Mouse (Mus musculus) adrenal gland, adult 8-10 months (tissue): ENCODE results near the gene Notch2. TPM values are rescaled to one million over a fixed set of nuclear protein-coding genes. Genes with fewer than 3 reads are reported as not detected.

ENCODE experiments used
- DNase-seq: peaks from one replicate; pipeline ENCODE4 v3.0.0; 2022
- total RNA-seq, 4 experiments: library from RNA; stranded (reverse); gene quantifications; 2 replicates each; pipeline ENCODE4 v1.2.4; 2022

Gene Notch2
- total RNA-seq, 4 experiments from 2014 or later, result 73.6 to 99.3 (median 77.1) TPM

DNA sequence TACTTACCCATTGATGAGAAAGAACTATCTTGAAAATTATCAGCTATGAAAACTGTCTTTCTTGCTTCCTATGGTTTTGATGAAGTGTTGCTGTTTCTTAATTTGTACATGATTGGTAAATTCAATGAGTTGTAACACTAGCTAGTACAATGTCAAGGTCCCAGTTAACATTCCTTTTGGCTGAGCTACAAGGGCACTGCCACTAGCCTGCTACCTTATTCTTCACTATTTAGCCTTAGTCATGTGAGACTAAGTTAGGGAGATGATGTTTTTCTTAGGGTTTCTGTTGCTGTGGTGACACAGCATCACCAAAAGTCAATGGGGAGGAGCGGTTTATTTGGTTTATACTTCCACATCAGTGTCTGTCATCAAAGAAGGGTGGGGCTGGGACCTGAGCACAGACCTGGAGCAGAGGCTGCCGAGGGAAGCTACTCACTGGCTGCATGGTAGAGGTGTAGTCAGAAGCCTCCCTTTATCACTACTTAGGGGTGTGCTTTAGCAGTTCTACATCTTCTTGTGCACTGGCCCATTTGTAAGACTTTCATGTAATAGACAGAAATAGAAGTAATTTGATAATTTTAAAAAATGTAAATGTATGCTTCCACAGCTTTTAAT is 66.4 kb downstream of the Notch2 start:
- DNase-seq, result no peak

- DNase-seq, result no peak
These were observed 67.3 kb downstream of the Notch2 start for GRCm38 (mm10) chr3:98080630-98081029.

DNA sequence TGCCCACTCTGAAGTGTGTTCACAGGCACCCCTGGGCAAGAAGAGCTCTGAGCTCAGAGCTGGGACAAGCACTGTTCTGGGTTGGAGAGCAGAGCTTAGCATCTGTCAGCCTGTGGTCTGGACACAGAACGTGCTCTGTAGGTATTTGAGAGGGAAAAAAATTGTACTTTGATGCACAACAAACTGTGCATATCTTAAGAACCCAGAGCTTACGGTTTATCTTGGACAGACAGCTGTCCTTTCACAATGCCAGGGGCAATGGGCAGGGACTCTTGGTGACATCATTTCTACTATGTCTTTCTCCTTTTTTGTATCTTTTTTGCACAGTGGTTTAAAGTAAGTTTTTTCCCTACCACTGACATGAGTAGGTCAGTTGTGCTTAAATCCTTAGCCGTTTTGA is 68.9 kb downstream of the Notch2 start:
- no peak for DNase-seq

GRCm38 (mm10) chr3:98082972-98083371 is 69.6 kb downstream of the Notch2 start:
- no peak for DNase-seq

- no peak for DNase-seq
These were observed 70.8 kb downstream of the Notch2 start for GRCm38 (mm10) chr3:98084061-98084655.

DNA sequence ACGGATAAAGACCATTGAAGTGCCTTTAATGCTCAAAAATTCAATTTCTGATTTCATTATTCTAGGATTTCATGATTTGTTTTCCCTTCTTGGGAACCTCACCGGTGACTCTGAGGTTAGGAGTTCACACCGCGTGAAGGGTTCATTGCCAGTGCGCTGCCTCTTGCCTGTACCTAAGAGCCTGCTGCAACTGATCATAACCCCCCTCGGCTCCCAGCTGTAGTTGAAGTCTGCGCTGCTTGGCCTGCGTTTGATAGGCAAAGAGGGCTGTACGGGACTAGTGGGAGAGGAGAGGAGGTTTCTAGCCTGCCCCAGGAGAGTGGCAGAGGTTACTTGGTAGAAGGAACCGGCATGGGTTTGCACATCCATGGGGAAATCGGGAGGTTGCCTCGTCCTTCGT is 71.5 kb downstream of the Notch2 start:
- DNase-seq, result no peak

DNA sequence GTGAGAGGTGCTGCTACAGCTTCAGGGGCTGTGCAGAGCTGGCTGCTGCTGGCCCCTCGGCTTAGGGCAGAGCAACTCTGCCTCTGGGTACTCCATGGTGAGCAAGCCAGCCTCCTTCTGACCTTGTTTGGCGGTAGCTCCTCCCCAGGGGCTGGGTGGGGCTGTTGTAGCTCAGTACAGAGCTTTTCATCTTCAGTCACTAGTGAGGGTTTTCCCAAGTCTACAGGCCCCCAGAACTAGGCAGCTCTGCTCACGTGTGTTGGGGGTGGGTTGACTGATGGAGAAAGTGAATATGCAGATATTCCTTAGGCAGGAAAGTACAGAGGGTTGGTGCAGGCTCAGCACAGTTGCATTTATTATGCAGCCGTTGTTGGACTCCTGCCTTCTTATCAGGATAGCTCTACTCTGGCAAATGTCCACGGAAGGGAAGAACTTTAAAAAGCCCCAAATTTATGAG is 72.5 kb downstream of the Notch2 start:
- DNase-seq, result no peak

GRCm38 (mm10) chr3:98086441-98086840 is 73.1 kb downstream of the Notch2 start:
- DNase-seq, result no peak

DNA sequence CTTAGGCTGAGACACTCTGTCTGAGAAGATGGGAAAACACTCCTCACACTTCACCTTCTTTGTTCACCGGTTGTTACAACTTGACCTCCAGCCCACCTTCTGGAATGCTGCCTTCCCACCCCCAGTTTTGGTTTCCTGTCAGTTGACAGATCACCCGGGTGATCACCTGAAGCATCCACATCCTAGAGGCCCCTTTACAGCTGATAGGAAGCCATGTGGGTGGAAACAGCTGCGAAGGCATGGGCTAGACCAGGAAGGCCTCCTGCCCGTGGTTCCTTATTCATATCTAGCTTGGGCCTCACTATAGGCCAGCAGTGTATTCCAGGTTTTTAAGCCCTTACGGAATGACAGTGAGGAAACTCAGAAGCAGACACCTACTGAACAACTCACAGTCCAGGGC is 73.5 kb downstream of the Notch2 start:
- DNase-seq, result no peak

- DNase-seq, result no peak
These were observed 74.2 kb downstream of the Notch2 start for GRCm38 (mm10) chr3:98087551-98087950.

GRCm38 (mm10) chr3:98089702-98090101 is 76.4 kb downstream of the Notch2 start:
- no peak for DNase-seq

DNA sequence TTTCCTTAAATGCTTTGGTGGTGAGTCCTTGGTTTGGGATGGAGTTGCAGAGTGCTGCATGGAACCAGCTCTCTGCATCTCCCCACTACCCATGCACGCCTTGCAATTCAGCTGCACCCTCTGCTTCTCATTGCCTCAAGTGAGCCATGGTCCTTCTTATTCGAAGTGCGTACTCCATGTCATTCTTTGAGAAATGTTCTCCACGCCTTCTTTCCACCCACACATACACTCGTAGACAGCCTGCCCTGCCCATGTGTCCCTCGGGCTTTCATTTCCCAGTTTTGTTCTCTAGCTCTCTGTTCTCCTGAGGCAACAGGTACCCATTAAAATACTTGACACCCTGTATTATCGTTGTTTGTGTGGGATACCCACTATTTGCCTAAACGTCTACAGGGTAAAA is 76.8 kb downstream of the Notch2 start:
- DNase-seq, result no peak

GRCm38 (mm10) chr3:98092680-98093370 is 79.5 kb downstream of the Notch2 start:
- DNase-seq, result no peak

GRCm38 (mm10) chr3:98093954-98094353 is 80.6 kb downstream of the Notch2 start:
- DNase-seq, result no peak

DNA sequence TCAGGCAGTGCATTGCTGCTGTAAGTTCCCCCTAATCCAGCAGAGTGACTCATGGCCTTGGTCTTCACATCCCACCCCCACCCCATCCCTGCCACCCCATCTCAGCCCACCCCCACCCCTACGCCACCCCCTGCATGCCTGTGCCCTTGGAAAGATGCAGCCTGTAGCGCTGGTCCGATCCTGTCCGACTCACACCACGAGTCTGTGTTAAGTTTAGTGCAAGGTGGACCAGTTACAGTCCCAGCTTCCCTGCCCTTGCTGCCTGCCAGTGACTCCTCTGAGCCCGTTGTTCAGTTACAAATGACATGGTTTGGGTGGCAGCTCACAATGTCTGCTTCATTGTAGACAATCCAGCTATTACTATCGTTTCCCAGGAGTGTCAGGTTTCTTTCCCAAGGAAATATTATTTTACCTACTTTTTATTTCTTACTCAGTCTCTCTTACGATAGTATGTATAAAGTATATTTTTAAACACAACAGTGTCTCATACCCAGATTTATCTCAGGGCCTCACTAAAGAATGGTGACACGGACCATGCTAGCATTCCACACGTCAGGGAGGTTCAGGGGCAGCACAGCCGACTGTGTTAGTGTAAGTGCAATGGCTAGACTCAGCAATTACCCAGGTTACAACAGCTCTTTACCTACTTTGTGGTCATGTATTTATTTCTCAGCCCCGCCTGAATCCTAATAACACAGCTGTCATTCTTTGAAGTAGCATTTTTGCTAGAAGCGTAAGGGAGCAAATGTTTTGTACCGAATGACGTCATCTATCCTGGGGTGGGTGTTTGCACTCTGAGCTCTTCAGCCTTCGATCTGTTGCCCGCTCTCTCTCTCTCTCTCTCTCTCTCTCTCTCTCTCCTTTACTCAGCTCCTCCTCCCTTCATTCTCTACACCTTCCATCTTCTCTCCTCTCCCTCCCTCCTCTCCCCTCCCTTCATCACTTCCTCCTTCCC is 81.6 kb downstream of the Notch2 start:
- no peak for DNase-seq

DNA sequence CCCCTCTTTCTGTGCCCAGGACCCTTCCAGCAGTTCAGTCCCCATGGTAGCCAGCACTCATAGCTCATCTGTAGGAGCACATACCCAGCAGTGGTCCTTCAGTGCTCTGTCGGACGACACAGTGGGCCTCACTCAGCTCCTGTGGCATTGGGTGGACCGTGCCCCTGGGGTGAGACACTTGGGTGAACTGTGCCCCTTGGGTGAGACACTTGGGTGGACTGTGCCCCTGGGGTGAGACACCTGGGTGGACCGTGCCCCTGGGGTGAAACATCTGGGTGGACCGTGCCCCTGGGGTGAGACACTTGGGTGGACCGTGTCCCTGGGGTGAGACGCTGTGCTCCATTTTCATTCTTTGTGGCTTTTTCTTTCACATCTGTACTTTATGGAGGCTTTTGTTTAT is 83.7 kb downstream of the Notch2 start:
- DNase-seq, result no peak

GRCm38 (mm10) chr3:98098676-98099075 is 85.3 kb downstream of the Notch2 start:
- no peak for DNase-seq

DNA sequence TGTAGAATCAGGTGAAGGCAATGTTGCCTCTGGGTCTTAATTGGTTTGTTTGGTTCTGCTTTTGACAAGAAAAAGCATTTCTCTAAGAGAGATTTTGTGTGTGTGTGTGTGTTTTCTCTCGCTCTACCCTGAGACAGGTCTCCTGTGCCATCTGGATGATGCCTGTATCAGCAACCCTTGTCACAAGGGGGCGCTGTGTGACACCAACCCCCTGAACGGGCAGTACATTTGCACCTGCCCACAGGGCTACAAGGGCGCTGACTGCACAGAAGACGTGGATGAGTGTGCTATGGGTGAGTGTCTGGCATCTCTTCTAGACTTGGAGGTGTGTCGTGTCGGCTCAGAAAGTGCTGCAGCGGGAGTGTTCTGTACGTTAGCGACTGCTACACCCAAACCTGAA is 86.0 kb downstream of the Notch2 start:
- DNase-seq, result no peak

GRCm38 (mm10) chr3:98101541-98101940 is 88.2 kb downstream of the Notch2 start:
- DNase-seq, result no peak

DNA sequence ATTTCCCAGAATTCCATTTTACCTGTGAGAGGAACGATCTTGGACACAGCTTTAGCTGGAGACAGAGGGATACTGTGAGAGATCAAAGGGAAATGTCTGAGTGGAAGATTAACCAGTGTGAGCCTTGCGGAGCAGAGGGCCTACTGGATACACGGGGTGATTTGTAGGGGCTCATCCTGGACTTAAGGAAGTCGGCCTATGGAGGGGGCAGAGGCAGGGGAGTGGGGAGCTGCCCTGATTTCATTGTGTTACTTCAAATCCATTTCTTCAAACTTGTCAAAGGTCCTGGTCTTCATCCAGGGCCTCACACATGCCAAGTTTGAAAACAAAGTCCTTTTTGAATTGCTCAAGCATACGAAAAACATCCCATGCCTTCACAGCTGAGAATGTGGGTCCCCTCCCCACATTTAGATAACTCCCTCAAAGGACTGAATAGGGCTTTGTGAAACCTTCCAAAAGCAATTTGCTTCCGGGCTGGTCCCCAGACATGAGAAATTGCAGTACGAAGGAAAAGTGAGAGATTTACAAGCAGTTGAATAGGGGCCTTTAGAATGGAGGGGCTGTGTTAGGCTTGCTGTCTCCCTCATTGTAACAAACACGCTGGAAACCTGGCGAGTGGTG is 91.6 kb downstream of the Notch2 start:
- no peak for DNase-seq

- no peak for DNase-seq
These were observed 92.2 kb downstream of the Notch2 start for GRCm38 (mm10) chr3:98105496-98105895.

DNA sequence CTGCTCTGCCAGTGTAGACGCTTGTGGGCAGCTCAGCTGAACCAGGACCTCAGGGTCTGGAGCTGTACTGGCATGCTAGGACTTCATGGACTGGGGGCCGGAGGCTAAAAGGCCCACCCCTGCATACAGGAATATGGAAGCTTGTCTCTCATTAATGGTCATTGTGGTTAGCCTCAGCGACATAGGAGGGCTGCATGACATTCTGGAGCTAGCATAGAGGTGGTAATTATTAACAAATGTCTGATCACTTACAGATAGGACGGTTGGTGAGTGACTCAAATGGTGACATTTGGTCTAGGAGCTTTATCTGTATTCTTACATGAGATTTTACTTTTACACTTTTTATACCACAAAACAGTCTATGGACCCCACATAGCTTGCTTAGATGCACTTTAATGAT is 92.8 kb downstream of the Notch2 start:
- DNase-seq, result no peak
